Mouse (Mus musculus): Measurements from ENCODE around the gene Scarb1.
A peak's percentile ranks its signal among the peaks of the same experiment; 100 is the strongest.

The Scarb1 gene

DNA sequence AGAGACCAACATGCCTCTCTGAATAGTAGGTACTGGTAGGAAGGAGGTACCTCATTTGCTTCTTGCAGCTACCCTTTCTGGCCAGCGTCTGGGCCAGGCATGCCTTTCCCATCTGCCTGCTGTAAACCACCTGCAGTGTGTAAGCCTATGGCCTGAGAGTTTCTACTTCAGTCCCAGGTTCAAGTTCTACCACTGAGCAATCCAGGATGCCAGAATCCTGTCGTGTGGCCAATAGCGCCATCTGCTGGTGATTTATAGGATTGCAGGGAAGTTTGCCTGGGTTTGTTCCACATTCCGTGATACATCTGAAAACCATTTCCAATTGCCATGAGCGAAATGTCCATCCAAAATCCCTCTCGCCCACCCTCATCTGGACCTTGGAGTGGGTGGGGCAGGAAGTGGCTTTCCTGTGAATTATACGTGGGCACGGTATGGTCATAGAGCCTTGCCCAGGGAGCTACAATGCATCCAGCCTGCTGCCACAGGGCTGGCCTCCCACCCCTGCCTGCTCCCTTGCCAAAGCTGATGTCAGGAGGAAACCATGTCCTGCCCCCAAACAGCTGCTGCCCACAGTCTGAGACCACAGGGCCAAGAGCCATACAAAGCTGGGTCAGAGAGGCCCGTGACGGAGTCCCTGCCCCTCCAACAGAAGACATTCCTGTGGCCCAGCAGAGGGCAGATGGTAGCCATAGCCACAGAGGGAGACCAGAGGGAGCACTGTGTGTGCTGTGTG, 72.7 kb downstream of the Scarb1 start:
- peak; percentile 74 for DNase-seq

DNA sequence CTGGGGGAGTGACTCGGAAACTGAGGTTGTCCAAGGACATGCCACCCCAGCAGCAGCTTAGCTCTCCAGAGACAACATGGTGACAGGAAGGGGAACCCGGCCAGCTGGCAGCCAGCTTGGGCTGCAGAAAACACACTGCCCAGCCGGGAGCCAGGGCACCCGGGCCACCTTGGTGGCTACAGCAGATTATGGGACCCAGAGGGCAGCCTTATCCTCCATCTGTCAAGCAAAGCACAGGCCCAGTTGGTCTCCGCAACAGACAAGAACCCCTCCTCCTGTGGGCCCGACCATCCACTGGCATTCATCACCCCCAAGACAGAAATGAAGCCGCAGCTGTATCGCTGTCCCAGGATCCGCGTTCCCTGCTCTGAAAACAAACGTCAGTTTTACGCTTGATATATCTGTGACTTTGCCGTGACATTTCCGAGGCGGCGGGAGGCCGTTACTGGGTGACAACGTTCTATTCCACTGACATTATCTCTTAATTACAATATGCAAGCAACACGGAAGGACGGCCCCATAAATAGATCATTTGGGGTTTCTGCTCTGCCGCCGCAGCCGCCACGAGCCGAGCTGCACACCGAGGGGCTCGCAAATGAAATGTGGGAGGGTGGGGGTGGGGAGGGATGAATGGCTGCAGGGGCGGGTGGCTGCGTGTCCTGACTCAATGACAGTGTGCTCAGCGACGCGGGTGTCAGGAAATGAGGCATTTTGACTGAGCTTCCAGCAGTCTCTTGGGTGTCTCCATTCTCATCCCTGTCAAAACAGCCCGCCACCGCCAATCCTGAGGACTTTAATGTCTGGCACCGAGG, 73.5 kb downstream of the Scarb1 start:
- peak; percentile 46 for DNase-seq

- DNase-seq = no peak
These were observed 74.8 kb downstream of the Scarb1 start for GRCm38 (mm10) chr5:125266128-125266527.

DNA sequence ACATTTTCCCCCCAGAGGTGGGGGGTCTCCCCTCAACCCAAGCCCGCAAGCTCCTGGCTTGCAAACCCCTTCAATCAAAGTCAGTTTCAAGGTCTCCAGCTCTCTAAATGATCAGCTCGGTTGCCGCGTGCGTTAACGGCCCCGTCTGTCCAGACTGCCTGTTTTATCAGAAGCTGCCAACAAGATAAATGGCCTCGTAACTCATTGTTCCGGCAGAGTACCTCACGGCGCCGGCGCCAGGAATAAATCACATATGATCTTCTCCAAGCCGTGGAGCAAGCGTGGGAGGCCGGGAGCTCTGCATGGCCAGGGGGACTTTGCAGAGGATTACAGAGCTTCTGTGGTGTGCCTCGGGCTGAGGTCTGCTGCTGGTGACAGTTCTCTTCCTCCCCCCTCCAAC, 76.2 kb downstream of the Scarb1 start:
- peak; percentile 78 for DNase-seq

DNA sequence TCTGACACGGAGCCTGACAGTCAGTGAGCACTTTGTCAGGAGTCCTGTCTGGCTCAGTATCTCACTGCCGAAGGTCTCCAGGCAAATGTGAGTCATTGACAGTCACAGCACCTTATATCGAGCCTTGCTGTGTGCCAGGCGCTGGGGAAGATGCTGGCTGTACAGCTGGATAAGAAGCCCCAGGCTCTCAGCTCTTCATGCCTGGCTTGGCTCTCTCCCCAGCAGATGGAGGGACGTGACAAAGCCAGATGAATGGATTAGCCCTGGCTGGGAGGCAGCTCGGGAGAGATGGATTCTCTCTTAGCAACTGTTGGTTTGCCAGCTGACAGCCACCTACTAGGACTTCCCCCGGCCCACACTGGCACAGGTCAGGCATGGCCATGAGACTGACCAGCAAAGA, 78.3 kb downstream of the Scarb1 start:
- no peak for DNase-seq

GRCm38 (mm10) chr5:125253917-125254316, 87.0 kb downstream of the Scarb1 start:
- no peak for DNase-seq

GRCm38 (mm10) chr5:125253448-125253847, 87.4 kb downstream of the Scarb1 start:
- DNase-seq = no peak

DNA sequence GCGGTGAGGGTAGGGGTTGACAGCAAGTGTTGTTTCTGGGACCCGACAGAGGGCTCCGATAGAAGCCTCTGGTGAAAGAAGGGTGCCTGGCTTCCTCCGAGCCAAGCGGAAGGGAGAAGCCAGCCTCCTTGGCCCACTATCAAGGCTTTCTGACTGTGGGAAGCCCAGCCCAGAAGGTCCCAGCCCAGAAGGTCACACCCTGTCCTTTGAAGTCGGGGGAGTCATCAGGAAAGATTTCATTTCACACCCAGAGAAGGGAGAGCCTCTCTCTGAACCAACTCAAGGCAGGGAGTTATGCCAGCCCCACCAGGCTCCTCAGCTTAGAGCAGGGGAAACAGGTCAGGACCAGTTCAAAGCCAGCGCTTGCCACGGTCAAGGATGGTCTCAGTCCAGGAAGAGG, 88.2 kb downstream of the Scarb1 start:
- DNase-seq = no peak

DNA sequence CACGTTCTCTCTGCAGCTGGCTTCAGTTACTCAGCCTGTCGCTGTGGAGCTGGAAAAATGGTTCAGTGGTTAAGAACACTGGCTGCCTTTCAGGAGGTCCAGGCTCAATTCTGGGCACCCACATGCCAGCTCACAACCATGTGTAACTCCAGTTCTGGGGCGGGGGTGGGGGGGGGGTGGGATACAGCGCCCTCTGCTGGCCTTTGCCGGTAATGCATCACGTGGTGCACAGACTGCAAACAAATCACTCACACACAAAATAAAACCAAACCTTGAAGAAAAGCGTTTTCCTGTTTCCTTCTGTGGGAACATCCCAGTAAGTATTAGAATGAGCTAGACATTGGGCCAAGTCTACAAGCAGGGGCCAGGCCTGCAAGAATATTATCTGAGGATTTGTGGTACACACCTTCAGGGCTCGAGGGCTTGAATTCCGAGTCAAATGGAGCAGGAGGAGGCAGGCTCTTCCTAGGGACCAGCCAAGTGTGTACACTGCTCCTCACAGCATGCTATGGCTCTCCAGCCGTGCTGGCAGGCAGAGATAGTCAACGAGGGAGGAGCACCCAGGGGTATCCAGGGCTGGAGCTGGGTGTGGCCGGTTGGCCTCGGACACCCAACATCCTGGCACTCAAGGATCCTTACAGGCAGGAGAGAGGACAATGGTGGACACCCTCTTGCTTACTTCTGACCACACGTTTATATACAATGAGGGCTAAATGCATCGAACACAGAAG, 88.8 kb downstream of the Scarb1 start:
- DNase-seq = no peak

GRCm38 (mm10) chr5:125249187-125249586, 91.7 kb downstream of the Scarb1 start:
- DNase-seq = no peak

DNA sequence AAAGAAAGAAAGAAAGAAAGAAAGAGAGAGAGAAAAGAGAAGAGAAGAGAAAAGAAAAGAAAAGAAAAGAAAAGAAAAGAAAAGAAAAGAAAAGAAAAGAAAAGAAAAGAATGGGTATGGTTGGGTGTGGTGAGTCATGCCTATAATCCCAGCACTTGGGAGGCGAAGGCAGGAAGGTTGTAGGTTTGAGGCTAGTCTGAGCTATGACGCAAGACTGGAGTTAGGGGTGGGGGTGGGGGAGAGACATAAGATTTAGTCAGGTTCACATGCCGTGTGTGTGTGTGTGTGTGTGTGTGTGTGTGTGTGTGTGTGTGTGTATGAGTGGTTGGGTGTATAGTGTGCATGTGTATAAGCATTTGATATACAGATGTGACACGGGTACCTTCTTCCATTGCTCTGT, 94.2 kb downstream of the Scarb1 start:
- DNase-seq = no peak

DNA sequence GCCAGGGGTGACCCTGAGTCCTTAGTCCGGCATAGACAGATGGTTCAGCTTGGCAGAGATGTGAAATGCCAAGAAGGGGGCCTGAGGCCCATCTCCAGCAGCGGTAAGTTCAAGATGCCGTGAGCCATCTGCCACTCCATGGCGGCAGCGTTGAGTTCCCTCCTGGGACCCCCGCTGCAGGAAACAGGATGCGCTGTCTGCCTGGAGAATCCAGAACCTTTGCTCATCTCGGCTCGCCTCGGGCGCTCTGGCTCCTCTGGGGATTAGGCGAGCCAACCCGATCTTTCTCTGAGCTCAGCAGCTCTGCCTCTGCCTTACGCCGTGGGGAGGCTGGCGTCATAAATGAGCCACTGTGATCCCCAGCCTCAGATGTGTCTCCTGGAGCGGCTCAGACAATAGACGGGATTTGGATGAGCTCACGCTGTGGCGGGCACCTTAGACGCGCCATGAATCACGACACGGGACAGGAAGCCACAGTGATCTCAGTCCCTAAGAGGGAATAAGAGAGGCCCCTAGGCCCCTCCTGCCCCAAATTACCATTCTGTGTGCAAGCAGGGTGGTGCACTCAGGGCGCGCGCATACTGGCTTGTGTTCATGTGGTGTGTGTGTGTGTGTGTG, 95.3 kb downstream of the Scarb1 start:
- DNase-seq = peak; percentile 82

DNA sequence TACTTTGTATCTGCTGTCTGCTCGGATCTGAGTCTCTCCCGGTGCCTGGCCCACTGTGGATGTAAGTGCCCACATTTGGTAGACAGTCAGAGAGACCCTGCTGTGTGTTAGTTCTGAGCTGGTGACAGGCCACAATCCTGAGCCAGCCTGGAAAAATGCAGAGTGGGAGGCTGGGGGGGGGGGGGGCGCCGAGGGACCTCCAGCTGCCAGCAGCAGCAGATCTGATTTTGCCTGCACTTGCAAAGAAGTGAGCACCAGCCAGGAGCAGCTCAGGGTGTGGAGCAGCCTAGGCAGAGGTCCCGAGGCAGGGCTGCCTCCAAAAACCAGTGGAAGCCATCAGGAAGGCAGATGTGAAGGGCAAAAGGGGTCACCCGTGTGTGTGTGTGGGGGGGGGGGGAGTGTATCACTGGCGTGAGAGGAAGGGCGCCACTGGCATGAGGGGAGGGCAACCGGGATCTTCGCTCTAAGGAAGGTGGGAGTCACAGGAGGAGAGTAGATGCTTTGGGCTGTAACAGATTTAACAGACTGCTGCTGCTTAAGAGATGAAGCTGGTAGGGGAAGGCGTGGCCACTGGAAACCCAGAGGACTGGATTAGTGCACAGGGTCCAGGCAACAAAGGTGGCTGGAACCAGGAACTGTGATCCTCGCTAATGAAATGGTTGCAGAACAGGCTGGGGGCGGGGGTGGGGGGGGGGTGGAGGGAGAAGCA, 95.9 kb downstream of the Scarb1 start:
- peak; percentile 69 for DNase-seq

GRCm38 (mm10) chr5:125243928-125244327, 97.0 kb downstream of the Scarb1 start:
- DNase-seq = no peak

DNA sequence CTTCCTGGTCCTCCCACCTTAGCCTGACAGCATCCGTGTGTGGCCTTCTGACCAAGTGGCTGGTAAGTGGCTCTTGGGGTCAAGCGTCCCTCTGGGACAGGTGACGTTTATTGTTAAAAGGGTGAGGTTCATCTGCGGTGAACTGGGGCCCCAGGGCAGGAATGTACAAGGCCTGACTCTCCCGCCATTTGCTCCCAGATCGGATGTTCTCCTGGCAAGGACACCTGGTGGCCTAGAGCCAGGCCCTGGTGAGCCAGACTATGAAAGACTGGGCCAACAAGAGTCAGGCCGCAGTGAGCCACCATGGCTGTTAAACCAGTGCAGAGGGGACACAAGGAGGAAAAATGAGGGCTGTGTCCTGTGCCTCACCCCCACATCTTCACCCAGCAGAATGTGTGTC, 98.8 kb downstream of the Scarb1 start:
- no peak for DNase-seq

DNA sequence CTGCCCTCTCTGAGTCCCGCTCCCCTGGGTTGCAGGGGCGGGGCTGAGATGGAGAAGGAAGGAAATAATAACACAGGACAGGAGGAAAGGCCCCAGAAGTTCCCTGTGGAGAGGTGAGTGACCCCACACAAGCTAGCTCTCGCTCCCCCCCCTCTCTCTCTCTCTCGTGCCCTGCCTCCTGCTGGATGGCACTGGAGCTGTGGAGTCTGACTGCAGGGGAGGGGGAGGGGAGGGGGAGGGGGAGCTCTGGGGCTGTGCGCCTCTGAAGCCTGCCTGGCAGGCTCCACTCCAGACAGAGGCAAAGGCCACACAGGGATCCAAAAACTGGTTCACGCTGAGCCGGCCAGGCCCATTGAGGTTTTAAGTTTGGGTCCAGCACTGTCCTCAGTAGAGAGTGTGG, 99.3 kb downstream of the Scarb1 start:
- DNase-seq = peak; percentile 66

- DNase-seq = no peak
These were observed 100.6 kb downstream of the Scarb1 start for GRCm38 (mm10) chr5:125240124-125240781.

DNA sequence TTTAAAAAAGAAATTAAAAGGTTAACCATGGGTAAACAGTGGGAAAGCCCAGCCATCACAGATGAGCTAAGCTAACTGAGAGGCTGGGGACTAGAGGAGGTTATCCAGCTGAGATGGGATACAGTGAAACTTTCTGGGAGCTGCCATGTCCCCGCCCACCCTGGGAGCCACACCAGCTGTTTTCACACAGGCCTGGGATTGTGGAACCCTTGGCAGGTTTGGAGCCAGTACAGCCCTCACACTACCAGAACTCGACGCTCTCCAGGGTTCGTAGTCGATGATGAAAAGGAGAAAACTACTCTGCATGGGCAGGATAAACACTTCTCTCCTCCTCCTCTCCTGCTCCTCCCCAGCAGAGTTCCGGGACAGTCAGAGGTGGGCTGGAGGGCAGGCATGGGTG, 105.0 kb downstream of the Scarb1 start:
- no peak for DNase-seq

DNA sequence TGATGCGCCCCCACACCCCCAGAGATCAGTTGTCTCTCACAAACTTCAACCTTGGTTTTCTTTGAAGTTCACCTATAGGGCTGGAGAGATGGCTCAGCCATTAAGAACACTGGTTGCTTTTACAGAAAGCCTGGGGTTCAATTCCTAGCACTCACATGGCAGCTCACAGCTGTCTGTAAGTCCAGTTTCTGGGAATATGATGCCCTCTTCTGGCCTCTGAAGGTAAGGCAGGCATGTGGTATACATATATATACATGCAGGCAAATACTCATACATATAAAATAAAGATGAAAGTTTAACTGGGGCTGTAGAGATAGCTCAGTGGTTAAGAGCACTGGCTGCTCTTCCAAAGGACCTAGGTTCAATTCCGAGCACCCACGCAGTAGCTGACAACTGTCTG, 105.5 kb downstream of the Scarb1 start:
- no peak for DNase-seq

DNA sequence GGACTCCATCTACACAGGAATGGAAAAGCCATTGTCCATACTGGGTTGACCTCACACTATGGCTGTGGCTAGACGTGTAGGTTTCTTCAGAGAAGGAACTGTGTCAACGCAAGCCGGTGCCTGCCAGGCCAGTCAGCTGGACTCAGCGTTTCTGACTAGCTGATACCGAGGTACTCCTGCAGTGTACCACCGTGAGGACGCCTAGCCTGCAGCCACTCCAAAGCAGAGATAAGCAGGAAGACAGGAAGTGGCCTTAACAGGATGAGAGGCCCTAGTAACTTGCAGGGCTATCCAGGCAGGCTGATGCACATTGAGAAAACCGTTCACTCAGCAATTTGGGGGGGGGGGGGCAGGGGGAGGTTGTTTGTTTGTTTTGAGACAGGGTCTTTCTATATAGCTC, 106.5 kb downstream of the Scarb1 start:
- no peak for DNase-seq

DNA sequence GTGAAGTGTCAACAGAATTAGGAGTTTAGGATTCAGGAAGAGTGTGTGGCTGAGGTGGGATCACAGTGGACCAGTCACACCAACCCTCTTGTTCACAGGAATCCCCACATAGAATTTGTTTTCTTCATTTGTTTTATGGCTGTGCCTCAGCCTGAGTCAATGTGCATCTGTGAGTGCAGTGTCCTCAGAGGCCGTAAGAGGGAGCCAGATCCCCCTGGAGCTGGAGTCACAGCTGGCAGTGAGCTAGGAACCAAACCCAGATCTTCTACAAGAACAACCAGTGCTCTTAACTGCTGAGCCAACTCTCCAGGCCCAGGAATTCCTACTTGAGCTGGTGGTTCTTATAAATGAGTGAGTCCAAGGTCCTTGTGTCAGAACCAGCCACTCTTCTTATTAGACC, 107.4 kb downstream of the Scarb1 start:
- DNase-seq = no peak

- no peak for DNase-seq
These were observed 108.4 kb downstream of the Scarb1 start for GRCm38 (mm10) chr5:125232443-125232979.

All from embryo, embryonic 11 days (tissue).